Mouse (Mus musculus): Measurements from ENCODE around the gene Avil.

- no peak for TF ChIP-seq CTCF (IDR thresholded peaks at IDR 0.05; ENCODE audit: extremely low read depth, insufficient read length, insufficient replicate concordance, low read depth, low read length)
- TF ChIP-seq POLR2A (IDR thresholded peaks at IDR 0.05; ENCODE audit: low read depth, low read length), result no peak
Measured at GRCm38 (mm10) chr10:126975706-126976105, 24.8 kb upstream of the Avil start.

All from small intestine, adult 2 months (tissue).